Mouse (Mus musculus) thymus, adult 2 months (tissue): Measurements from ENCODE around the gene Cpd.

Source experiments
- CTCF ChIP-seq: fragments of 200-500 bp; IDR thresholded peaks from 2 replicates; pipeline ENCODE4 v1.5.1; 2012; ENCODE audit warnings: mild to moderate bottlenecking, control low read depth, low read length, moderate library complexity, borderline replicate concordance; ENCODE audit not compliant: control insufficient read depth, poor library complexity, insufficient read depth; ENCODE audit errors: extremely low read depth
- POLR2A ChIP-seq: fragments of 200-500 bp; IDR thresholded peaks from 2 replicates; pipeline ENCODE4 v1.6.1; 2012; ENCODE audit warnings: mild to moderate bottlenecking, low read length, control low read depth, moderate library complexity; ENCODE audit not compliant: control insufficient read depth, poor library complexity, insufficient read depth; ENCODE audit errors: extremely low read depth

DNA sequence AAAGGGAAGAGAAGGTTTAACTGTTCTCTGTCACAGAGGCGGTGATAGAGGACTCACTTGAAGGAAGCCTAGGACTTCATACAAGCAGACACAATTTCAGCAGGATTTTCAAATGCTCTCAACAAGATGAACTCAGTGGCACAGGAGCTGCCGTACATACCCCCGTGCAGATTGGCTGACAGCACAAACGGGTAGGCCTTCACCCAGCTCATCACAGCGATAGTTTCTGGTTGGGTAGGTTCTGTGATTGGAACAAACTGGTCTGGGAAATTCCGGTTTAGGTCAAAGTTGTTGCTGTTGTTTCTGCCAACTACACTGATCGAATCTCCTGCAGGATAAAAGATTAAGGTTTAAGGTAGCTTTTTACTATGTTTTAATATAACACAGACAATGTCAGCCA lies 38.3 kb downstream of the Cpd start:
- no peak for TF ChIP-seq CTCF
- no peak for TF ChIP-seq POLR2A
